Mouse (Mus musculus) heart, postnatal 0 days (tissue): ENCODE data around the gene Arl15. TPM values are rescaled to one million over a fixed set of nuclear protein-coding genes. Genes with fewer than 3 reads are reported as not detected.

Experiments
- ATAC-seq: fragments of 200-750 bp; cut with Nextera tagmentation; 2 replicates; pipeline ENCODE4 v1.8.0; 2017; ENCODE audit warnings: low read depth, moderate number of reproducible peaks, moderate library complexity; ENCODE audit not compliant: insufficient read depth
- DNase-seq: peaks from one replicate; pipeline ENCODE4 v3.0.0-alpha.2; 2016; ENCODE audit warnings: low spot score
- H3K27ac ChIP-seq: fragments of 300-500 bp; sonication (generic); 2 replicates; pipeline ENCODE4 v1.5.1; 2014; ENCODE audit warnings: low read depth, mild to moderate bottlenecking
- H3K27me3 ChIP-seq: fragments of 300-500 bp; sonication (generic); 2 replicates; pipeline ENCODE4 v1.6.1; 2014; ENCODE audit warnings: low read length, mixed read lengths; ENCODE audit not compliant: control insufficient read depth, insufficient read depth
- H3K36me3 ChIP-seq: fragments of 300-500 bp; sonication (generic); replicated peaks from 2 replicates; pipeline ENCODE4 v1.6.1; 2014; ENCODE audit warnings: low read length, mixed read lengths; ENCODE audit not compliant: control insufficient read depth, insufficient read depth
- H3K4me1 ChIP-seq: fragments of 300-500 bp; sonication (generic); 2 replicates; pipeline ENCODE4 v1.6.1; 2014; ENCODE audit warnings: antibody characterized with exemption; ENCODE audit not compliant: control insufficient read depth, insufficient read depth
- H3K4me2 ChIP-seq: fragments of 300-500 bp; sonication (generic); 2 replicates; pipeline ENCODE4 v1.6.1; 2014; ENCODE audit warnings: low read depth, mild to moderate bottlenecking, low read length, moderate library complexity
- H3K4me3 ChIP-seq: fragments of 300-500 bp; sonication (generic); 2 replicates; pipeline ENCODE4 v1.5.1; 2014; ENCODE audit warnings: low read depth, low read length
- H3K9ac ChIP-seq: fragments of 300-500 bp; sonication (generic); replicated peaks from 2 replicates; pipeline ENCODE4 v1.6.1; 2014; ENCODE audit warnings: low read depth, low read length, mixed read lengths
- H3K9me3 ChIP-seq: fragments of 300-500 bp; sonication (generic); replicated peaks from 2 replicates; pipeline ENCODE4 v1.6.1; 2016; ENCODE audit warnings: low read length; ENCODE audit not compliant: control insufficient read depth
- CTCF ChIP-seq: IDR thresholded peaks from 2 replicates; pipeline ENCODE4 v1.5.1; 2016; ENCODE audit warnings: antibody characterized with exemption, control low read depth, low read depth
- EP300 ChIP-seq: IDR thresholded peaks from 2 replicates; pipeline ENCODE4 v1.6.1; 2016; ENCODE audit warnings: antibody characterized with exemption, low read depth
- WGBS: fragments of 180-500 bp; shearing (Covaris S2); extraction: QIAGEN DNeasy Blood & Tissue Kit; methylation state at CpG from one replicate; pipeline ENCODE4 v1.1.7; 2014; 5-methylcytosine and 5-hydroxymethylcytosine counted together
- polyA plus RNA-seq: library from polyadenylated mRNA; unstranded; fragments of >200 nt; fragmentation: Nextera tagmentation; extraction: Ambion mirVana; gene quantifications from 2 replicates; pipeline ENCODE4 v1.2.1, GENCODE M21; 2015
- total RNA-seq: library from RNA; depleted of rRNA; stranded (reverse); fragments of >200 nt; gene quantifications from 2 replicates; pipeline ENCODE4 v1.2.3, GENCODE M21; 2014; ENCODE audit warnings: low replicate concordance

Arl15 gene
- total and polyA plus RNA-seq, 2 experiments from 2014 or later, result 3.9 to 16.5 TPM

- no peak for TF ChIP-seq CTCF
- no peak for TF ChIP-seq EP300
- 85% methylated on average over 9 of the region's 9 CpGs for WGBS
Observed at GRCm38 (mm10) chr13:114158111-114158730, 363.9 kb downstream of the Arl15 start.

GRCm38 (mm10) chr13:114159634-114160391 lies 365.5 kb downstream of the Arl15 start:
- no peak overlapping the region for H3K27ac ChIP-seq
- H3K36me3 ChIP-seq, result no peaks in the 10 kb centered on the region
- no peaks in the 10 kb centered on the region for H3K27me3 ChIP-seq
- H3K9ac ChIP-seq, result no peak overlapping the region
- WGBS, result 65% methylated on average over 13 of the region's 13 CpGs
- no peak for TF ChIP-seq EP300
- no peak for TF ChIP-seq CTCF
- ATAC-seq, result no peak
- no peaks in the 10 kb centered on the region for H3K9me3 ChIP-seq
- H3K4me3 ChIP-seq, result no peak overlapping the region
- no peak overlapping the region for H3K4me2 ChIP-seq
- no peak for DNase-seq
- H3K4me1 ChIP-seq, result no peaks in the 10 kb centered on the region

More at GRCm38 (mm10) chr13:114158111-114158730, 363.9 kb downstream of the Arl15 start:
- no peak overlapping the region for H3K9ac ChIP-seq
- H3K36me3 ChIP-seq, result no peaks in the 10 kb centered on the region
- H3K27me3 ChIP-seq, result no peaks in the 10 kb centered on the region
- no peak for DNase-seq
- H3K4me2 ChIP-seq, result no peak overlapping the region
- H3K9me3 ChIP-seq, result no peaks in the 10 kb centered on the region
- no peak for ATAC-seq
- H3K27ac ChIP-seq, result no peak overlapping the region
- no peak overlapping the region for H3K4me3 ChIP-seq
- no peaks in the 10 kb centered on the region for H3K4me1 ChIP-seq

- WGBS, result 45% methylated on average over 4 of the region's 4 CpGs
- Histone ChIP-seq H3K4me2 (no peak overlapping the region), H3K9ac (no peak overlapping the region), H3K9me3 (no peaks in the 10 kb centered on the region), H3K27ac (no peak overlapping the region), H3K36me3 (no peaks in the 10 kb centered on the region), H3K4me1 (no peaks in the 10 kb centered on the region), H3K4me3 (no peak overlapping the region), H3K27me3 (no peaks in the 10 kb centered on the region)
- DNase-seq (no peak), ATAC-seq (no peak)
- TF ChIP-seq EP300 (no peak), CTCF (no peak)
Observed at GRCm38 (mm10) chr13:114162753-114163152, 368.4 kb downstream of the Arl15 start.

- no peak for ATAC-seq
- H3K27me3 ChIP-seq, result no peaks in the 10 kb centered on the region
- H3K4me2 ChIP-seq, result no peak overlapping the region
- H3K27ac ChIP-seq, result no peak overlapping the region
- no peaks in the 10 kb centered on the region for H3K36me3 ChIP-seq
- TF ChIP-seq CTCF, result no peak
- no peak for TF ChIP-seq EP300
- H3K9me3 ChIP-seq, result no peaks in the 10 kb centered on the region
- no peak for DNase-seq
- no peak overlapping the region for H3K4me3 ChIP-seq
- H3K9ac ChIP-seq, result no peak overlapping the region
- no peaks in the 10 kb centered on the region for H3K4me1 ChIP-seq
- 51% methylated on average over 7 of the region's 7 CpGs for WGBS
Observed at GRCm38 (mm10) chr13:114165616-114166015, 371.3 kb downstream of the Arl15 start.

GRCm38 (mm10) chr13:114166439-114167183 lies 372.3 kb downstream of the Arl15 start:
- Histone ChIP-seq H3K4me2 (no peak overlapping the region), H3K27me3 (no peaks in the 10 kb centered on the region), H3K36me3 (no peaks in the 10 kb centered on the region), H3K4me1 (no peaks in the 10 kb centered on the region), H3K9ac (no peak overlapping the region), H3K4me3 (no peak overlapping the region), H3K9me3 (no peaks in the 10 kb centered on the region), H3K27ac (no peak overlapping the region)
- no peak for ATAC-seq
- no peak for DNase-seq
- WGBS, result 55% methylated on average over 12 of the region's 12 CpGs
- TF ChIP-seq CTCF (no peak), EP300 (no peak)
